Mouse (Mus musculus): ENCODE data around the gene Nom1. TPM values are rescaled to one million over a fixed set of nuclear protein-coding genes. Genes with fewer than 3 reads are reported as not detected.

Gene Nom1
- total RNA-seq, 2 experiments from 2014 or later: 11.2 to 13.6 TPM

DNA sequence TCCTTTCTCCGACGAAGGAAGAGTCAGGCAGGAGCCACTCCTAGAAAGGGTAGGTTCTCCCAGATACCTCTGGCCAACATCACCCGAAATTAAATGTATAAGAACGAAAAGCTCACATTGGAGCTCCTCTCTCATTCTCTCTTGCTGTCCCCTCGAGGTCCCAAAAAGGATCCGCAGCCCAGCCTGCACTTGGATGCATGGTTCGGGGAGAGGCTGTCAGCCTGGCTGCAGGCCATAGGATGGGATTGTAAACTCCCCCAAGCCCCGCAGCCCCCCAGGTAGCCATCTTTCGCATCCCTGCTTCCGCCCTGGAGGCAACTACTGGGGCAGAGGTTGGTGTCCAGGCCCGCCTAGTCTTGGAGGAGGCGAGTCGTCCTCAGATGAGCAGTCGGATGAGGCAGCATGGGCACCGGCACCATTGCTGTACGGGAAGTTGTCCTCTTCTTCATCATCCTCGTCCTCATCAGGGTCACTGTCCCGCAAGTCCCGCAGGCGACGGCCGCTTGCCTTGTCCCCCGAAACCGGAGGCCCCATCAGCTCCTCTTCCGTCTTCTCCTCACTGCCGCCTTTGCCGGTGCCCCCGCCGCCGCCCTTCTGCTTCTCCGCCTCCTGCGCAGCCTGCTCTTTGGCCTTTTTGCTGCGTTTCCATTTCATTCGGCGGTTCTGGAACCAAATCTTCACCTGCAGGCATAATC, 39.2 kb downstream of the Nom1 start:
- no peak overlapping the region for H3K27ac ChIP-seq
- H3K4me3 ChIP-seq: no peak overlapping the region
- DNase-seq: no peak
- TF ChIP-seq CTCF (IDR thresholded peaks at IDR 0.05): no peak
- intact Hi-C loops (cut with DNase I): no loop called here

DNA sequence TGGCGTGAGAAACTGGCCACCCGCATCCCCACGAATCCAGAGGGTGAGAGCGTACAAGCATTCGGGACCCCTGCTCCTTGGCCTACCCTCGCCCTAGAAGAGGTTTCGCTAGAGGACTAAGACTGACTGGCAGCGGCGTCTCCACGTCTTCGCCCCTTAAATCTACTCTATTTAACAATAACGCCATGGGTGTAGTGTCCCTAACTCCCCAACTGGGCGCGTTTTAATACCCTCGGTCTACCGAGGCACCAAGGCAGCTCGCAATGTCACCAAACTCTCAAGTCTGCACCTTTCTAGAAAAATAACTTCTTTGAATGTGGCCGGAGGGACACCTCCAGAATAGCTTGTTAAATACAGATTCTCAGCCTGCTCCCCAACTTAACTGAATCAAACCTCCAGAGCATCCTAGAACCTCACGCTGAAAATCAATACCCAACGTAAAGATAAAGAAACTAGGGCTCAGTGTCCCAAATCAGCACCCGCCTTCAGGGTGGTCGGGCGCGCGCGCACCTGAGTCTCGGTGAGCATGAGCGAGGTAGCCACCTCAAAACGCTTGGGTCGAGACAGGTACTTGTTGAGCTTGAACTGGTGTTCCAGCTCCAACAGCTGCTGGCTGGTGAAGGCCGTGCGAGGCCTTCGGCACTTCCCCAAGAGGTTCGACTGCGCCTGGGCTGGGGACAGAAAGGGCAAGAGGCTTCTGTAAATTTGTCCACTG, 39.9 kb downstream of the Nom1 start:
- no peak for TF ChIP-seq CTCF (IDR thresholded peaks at IDR 0.05)
- intact Hi-C loops (cut with DNase I): no loop called here
- Histone ChIP-seq H3K27ac (no peak overlapping the region), H3K4me3 (no peak overlapping the region)
- DNase-seq: no peak

DNA sequence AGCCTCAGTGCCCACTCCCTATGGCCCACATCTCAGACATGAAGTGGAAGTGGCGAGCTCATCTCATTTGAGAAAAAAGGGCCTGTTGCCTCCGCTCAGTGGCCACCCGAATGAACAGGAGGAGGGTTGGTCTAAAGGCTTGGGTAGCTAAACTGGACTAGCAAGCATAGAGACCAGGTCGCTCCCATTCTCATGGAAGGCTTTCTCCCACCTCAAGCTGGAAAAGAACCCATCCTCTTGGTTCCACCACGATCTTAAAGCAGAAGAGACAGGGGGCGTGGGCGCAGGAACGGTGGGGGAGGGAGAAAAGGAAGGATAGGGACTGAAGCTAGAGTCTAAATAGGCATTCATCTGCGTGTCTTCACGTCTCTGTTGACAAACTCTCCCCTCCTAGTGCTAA, 40.6 kb downstream of the Nom1 start:
- no peak overlapping the region for H3K4me3 ChIP-seq
- intact Hi-C loops (cut with DNase I): no loop called here
- H3K27ac ChIP-seq: no peak overlapping the region
- DNase-seq: no peak
- TF ChIP-seq CTCF (IDR thresholded peaks at IDR 0.05): no peak

DNA sequence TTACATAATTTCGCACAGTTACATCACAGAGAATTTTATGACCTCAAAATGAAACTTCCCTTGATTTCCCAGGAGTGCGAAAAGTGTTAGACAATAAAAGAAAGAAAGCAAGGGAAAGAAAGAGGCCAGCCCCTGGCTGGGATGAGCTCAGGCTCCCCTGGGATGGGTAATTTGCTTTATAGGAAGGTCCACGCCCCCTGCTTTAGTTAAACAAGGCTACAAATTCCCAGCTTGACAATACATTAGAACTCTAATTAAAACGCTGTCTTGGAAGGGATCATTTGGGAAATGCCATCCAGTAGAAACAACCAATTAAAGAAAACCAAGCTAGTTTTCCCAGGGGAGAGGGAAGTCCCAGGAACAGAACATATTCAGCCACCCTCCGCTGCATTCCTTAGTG, 41.1 kb downstream of the Nom1 start:
- no peak for TF ChIP-seq CTCF (IDR thresholded peaks at IDR 0.05)
- H3K27ac ChIP-seq: no peak overlapping the region
- H3K4me3 ChIP-seq: no peak overlapping the region
- intact Hi-C loops (cut with DNase I): no loop called here
- no peak for DNase-seq

DNA sequence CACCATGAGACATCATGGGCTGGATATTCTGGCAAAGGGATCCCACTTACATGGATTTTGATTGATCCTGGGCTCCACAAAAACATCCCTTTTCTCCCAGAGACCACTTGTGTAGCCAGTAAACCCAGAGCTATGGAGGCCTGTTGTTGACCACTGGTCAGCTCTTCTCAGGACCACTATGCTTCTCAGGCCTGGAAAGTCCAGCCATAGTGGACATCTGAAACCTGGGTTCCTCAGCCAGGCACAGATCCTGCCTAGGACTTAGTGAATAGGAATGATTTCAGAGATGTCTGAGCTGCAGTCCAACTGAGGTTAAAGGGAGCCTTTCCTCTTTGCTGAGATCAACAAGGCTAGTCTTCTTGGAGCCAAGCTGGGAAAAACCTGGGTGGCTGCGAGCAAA, 41.6 kb downstream of the Nom1 start:
- no peak overlapping the region for H3K27ac ChIP-seq
- no peak for TF ChIP-seq CTCF (IDR thresholded peaks at IDR 0.05)
- no peak for DNase-seq
- no peak overlapping the region for H3K4me3 ChIP-seq
- intact Hi-C loops (cut with DNase I): no loop called here

DNA sequence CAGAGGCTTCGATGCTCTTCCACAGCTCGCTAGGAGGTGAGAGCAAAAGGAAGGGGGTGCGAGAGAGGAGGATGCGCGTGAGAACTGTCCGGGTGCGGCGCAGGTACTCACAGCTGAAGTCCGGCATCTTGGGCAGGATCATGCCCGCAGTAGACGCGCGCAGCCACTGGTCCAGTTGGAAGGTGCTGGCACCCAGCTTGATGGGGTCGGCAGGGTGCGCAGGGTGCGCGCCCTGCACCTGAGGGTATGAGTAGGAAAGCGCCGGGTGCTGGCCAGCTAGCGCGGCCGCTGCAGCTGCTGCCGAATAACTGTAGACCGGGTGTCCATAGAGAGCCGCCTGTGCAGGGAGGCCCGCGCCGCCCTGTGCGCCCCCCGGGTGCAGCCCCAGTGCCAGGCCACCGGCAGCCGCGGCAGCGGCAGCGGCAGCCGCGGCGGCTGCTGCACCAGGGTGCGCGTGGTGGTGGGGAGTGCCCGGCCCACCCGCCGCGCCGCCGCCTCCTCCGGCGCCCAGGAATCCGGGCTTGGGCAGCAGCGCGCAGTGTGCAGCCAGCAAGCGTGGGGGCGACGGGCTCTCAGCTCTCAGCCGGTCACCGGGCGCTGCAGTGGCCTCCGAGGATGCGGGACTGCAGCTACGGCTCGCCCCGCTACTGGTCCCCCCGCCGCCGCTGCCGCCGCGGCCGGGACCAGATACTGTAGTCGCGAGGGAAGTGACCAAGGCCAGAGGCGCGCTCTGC, 43.2 kb downstream of the Nom1 start:
- Histone ChIP-seq H3K27ac (no peak overlapping the region), H3K4me3 (peak overlapping the region; percentile 65)
- intact Hi-C loops (cut with DNase I): no loop called here
- no peak for DNase-seq
- no peak for TF ChIP-seq CTCF (IDR thresholded peaks at IDR 0.05)

DNA sequence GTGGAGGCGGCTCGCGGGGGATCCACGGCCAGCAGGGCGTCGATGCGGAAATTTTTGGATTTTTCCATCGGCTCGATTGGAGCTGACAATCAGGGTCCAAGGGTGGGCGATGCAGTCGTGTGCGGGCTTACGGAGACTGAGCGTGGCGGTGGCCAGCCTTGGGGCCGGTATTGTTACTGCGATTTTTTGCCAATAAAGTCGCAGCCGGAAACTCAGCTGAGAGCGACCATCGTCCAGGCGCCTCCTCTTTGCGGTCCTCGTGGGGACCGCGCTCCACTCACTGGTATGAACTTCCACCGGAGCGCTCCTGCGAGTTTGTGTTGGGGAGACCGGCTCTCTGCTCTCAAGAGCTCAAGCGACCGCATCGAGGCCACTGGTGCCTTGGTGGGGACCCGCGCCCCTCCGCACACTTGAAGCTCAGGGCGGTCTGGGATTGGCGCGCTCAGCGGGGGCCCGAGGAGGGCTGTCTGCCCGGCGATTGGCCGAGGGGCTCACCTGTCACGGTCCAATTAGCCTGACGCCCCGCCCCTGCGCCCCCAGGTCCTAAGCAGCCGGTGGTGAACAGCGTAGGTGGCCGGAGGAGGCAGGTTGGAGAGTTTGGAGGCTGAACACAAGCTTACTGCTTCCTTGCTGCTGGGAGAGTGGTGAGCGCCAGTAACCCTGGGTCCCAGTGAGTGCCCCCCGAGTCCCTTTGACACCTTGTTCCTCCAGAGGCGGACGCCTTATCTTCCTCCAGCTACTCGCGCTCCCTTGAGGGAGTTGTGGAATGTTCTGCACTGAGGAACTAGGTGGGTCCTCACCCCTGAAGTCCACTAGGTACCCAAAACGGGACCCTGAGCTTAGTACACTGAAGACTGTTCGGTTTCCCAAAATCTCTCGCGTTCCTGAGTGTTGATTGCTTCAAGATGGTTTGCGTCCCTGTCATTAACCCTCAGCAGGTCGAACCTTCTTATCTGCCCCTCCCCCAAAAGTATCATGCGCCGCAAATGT, 44.0 kb downstream of the Nom1 start, which contains the start of gene Mnx1:
Gene Mnx1 (minus strand): TSS at position 263 of the 990 bp plus-strand sequence.
- intact Hi-C loops (cut with DNase I): no loop called here
- no peak for TF ChIP-seq CTCF (IDR thresholded peaks at IDR 0.05)
- no peak within 1 kb of the TSS for H3K27ac ChIP-seq
- DNase-seq: no peak
- H3K4me3 ChIP-seq: peak within 1 kb of the TSS; percentile 65

DNA sequence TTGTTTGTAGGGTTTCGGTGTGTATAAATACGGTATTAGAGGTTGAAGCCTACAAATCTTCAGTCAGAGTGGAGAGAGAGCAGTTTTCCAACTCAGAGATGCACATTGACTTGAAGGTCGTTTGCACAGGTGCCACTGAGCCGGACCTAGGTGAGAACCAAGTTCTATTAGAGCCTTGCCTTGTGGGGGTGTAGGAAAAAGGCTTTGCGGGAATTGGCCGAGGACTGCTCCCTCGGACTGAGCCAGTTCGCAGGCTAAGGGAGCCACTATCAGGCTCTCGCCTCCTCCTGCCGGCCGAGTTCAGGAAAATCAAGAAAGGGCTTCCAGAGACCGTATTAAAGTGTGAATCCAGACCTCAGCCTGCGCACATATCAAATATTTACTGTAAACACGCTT, 44.7 kb downstream of the Nom1 start:
- DNase-seq: peak; percentile 26
- TF ChIP-seq CTCF (IDR thresholded peaks at IDR 0.05): peak; percentile 26; the same call in 1 of the 2 replicates
- intact Hi-C loops (cut with DNase I): no loop called here
- peak overlapping the region; percentile 65 for H3K4me3 ChIP-seq
- no peak overlapping the region for H3K27ac ChIP-seq

DNA sequence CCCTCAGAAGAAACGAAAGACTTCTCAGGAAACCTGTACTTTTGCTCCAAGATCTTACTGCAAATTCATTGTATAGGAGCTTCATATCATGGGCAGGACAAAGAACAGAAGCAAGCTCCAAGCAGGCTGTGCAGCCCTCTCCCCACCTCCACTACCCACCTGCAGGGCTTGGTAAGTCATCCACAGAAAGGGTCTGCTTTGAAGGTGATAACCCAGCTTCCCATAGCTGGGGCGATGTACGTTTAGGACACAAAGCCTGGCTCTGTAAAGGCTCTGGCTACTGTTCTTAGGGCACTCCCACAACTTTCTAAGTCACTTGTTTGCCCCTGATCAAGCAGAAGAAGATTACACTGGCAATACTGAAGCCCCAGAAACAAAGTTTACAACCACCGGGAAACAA, 49.3 kb downstream of the Nom1 start:
- intact Hi-C loops (cut with DNase I): no loop called here
- Histone ChIP-seq H3K27ac (no peak overlapping the region), H3K4me3 (no peak overlapping the region)
- DNase-seq: no peak
- no peak for TF ChIP-seq CTCF (IDR thresholded peaks at IDR 0.05)

DNA sequence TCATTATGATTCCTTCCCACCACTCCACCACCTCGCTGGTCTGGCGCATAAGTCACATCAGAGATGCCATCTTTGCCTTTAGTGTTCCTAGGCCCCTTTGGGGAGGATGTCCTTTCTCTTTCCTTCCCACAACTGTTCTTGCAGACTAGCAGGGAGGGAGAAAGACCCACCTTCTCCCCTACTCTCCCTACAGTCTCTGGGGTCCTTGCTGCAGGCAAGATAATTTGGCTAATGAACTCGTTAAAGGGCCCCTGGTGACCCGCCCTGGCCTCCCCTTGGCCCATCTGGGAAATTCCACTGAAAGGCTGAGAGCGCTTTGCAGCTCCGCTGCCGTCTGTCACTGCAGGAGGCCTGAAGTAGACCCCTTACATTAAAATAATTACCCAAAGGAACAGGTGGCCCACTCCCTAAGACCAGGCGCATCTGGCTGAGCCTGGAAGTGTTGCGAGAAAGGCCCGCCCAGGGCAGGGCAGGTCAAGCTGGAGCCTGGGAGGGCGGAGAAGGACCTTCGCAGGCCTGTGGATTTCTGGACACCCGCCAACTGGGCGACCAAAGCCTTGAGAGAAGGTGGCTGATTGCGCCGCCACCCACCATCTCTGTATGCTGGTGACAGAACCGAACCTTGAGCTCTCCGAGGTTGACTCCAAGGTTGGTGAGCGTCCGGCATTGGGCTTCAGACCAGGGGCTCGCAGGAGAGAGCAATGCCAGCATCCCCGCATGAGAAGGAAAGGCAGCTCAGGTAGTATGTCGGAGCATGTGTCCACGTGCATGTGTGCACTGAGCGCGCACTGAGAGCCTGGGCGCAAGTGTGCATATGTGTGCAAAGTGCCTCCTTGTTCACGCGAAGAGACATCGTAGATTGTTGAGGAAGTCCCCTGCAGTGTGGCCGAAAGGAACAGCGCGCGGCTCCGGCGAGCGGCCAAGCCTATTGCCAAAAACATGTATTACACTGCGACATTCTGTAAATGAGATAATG, 50.8 kb downstream of the Nom1 start:
- intact Hi-C loops (cut with DNase I): no loop called here
- no peak overlapping the region for H3K4me3 ChIP-seq

DNA sequence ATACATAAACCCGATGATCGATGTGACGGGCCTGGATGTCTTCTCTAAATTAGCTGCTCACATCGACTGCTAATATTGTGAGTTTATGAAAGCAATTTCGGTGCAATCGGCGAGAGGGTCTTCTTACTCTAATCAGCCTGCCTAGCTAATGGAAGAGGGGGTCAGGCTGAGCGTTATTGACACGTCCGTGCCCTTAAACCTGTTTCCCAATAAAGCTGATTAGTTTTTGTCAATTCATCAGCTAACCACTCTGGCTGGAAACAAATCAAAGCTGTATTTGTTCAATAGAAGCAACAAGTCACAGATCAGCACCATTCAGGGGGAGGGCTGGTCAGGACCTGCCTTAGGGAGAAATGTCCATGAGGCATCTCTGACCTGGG, 51.5 kb downstream of the Nom1 start:
- H3K4me3 ChIP-seq: no peak overlapping the region
- intact Hi-C loops (cut with DNase I): no loop called here
- TF ChIP-seq CTCF (IDR thresholded peaks at IDR 0.05): no peak
- no peak overlapping the region for H3K27ac ChIP-seq
- no peak for DNase-seq

More for the DNA sequence above, 50.8 kb downstream of the Nom1 start:
- DNase-seq: peak; percentile 31
- TF ChIP-seq CTCF (IDR thresholded peaks at IDR 0.05): no peak
- no peak overlapping the region for H3K27ac ChIP-seq

Measured in gastrocnemius, adult 2 months (tissue).